Mouse (Mus musculus) liver, postnatal 0 days (tissue): ENCODE measurements at regions not wholly inside any gene's neighbourhood (a gene's known extent, or its start where the extent isn't known, plus 50 kb on each side); places are given as distances from the start of the nearest gene placed in this dataset.

Source experiments
- CTCF ChIP-seq: sonication (generic); IDR thresholded peaks from 2 replicates; pipeline ENCODE4 v1.5.1; 2016; ENCODE audit warnings: antibody characterized with exemption, low read depth
- EP300 ChIP-seq: IDR thresholded peaks from 2 replicates; pipeline ENCODE4 v1.6.1; 2016; ENCODE audit warnings: antibody characterized with exemption, low read depth, mild to moderate bottlenecking

DNA sequence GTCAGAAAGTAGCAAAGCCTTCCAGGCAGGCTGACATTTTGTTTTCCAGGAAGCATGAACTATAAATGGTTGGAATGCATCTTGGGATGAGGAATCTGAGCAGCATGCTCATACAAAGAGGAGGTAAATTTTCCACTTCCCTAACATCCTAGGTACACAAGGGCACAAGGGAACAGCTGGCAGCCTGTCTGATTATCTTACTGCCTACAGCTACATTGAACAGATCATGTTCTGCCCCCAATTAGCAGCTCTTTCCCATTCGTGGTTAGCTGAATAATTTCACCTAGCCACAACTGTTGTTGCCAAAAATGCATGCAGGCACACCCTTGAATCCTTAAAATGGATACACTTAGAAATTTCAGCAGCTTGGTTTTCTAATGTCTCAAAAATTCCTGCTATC is 239.5 kb downstream of the Col12a1 start:
- TF ChIP-seq EP300 (no peak), CTCF (no peak)
